Mouse (Mus musculus): Measurements from ENCODE around the gene Gm45233.

Gene Gm45233

DNA sequence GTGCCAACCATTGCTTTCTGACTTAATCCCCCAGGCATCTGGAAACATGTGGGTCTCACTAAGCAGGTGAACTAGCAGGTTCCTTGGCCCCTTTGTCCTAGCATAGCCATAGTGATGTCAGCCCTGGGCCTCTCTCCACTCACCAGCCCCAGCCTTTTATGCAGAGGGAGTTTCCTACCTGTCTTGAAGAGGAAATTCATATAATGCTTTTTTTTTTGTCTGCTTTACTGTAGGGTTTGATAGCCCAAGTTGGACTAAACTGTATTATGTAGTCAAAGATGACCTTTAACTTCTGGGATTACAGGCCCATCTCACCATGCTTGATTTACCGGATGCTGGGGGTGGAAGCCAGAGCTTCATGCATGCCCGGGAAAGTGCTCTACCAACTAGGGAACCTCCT, 5.9 kb downstream of the Gm45233 start:
- in situ Hi-C loops (cut with MboI), result no loop called here

DNA sequence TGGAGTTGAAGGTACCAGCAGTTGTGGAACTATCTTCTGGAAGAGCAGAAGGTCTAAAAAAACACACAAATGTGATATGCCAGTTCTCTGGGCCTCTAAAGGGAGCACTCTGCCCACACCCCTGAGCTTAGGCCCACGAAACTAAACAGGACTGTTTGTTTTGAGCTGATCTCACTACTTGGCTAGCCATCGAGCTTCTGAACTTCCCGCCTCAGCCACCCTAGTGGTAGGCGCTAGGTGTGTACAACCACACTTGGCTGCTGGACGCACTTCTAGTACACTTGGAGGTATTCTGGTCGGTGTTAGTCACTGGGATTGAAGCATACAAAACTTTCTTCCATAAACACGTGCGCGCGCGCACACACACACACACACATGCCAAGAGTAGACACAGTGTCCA, 7.8 kb downstream of the Gm45233 start:
- in situ Hi-C loops (cut with MboI), result no loop called here

- in situ Hi-C loops (cut with MboI), result no loop called here
Observed at GRCm38 (mm10) chr7:43452609-43453008, 8.7 kb downstream of the Gm45233 start.

- in situ Hi-C loops (cut with MboI), result no loop called here
Observed at GRCm38 (mm10) chr7:43453599-43454355, 9.8 kb downstream of the Gm45233 start.

DNA sequence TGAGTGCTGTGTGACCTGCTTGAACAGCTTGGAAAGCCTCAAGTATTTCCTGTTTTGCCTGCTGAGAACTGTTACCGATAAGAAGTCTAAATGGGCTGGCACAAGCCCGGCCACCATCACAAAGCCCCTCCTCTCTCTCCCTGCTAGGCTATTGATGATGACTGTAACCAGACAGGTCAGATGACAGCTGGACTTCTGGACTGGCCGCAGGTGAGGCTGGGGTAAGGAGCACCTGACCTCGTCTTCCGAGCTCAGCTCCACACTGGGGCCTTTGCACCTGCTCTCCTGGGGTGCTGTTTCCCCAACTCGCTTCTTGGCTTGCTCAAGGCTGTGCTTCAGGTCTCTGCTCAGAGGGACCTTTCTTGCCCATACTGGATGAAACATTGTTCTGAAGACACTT, 10.4 kb downstream of the Gm45233 start:
- in situ Hi-C loops (cut with MboI), result no loop called here

- in situ Hi-C loops (cut with MboI), result loop anchor here (10.0 kb wide), 1 partner anchor 118 kb away; no protein-coding TSS in a partner anchor
Observed at GRCm38 (mm10) chr7:43462851-43463250, 18.9 kb downstream of the Gm45233 start, which contains the start of gene Vsig10l. Vsig10l (plus strand) TSS chr7:43463151.

DNA sequence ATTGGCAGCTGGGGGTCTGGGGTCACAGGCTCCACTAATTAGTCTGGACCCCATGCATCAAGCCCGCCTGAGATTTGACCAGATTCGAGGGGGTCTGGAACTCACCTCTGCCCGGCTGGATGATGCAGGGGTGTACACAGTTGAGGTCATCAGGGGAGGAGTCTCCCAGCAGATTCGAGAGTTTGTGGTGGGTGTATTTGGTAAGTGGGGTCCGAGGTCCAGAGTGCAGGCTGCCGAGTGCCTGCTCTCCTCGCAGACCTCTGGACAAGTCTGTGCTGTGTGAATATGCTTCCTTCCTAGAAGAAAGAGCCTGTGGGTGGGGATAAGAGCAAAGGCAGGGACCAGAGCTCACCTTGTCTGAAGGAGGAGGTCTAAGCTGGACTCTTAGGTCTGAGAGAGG, 20.0 kb downstream of the Gm45233 start:
- in situ Hi-C loops (cut with MboI), result loop anchor here (10.0 kb wide), 1 partner anchor 119 kb away; no protein-coding TSS in a partner anchor

DNA sequence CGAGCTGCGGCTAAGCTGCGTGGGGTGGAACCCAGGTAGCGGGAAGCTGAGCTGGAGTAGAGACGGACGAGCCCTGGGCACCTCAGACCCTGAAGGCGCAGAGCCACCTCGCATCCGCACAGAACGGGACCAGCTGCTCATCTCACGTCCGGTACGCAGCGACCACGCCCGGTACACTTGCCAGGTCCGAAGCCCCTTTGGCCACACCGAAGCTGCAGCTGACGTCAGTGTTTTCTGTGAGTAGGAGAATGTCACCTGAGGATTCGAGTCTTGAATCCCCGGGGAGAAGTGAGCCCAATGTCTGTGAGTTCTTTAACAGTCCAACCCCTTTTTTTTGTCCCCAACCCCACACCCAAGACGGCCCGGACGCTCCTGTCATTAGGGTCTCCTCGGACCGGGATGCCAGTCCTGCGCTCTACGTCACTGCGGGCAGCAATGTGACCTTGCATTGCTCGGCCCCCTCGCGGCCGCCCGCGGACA, 21.0 kb downstream of the Gm45233 start:
- in situ Hi-C loops (cut with MboI), result loop anchor here (10.0 kb wide), 1 partner anchor 120 kb away; no protein-coding TSS in a partner anchor

DNA sequence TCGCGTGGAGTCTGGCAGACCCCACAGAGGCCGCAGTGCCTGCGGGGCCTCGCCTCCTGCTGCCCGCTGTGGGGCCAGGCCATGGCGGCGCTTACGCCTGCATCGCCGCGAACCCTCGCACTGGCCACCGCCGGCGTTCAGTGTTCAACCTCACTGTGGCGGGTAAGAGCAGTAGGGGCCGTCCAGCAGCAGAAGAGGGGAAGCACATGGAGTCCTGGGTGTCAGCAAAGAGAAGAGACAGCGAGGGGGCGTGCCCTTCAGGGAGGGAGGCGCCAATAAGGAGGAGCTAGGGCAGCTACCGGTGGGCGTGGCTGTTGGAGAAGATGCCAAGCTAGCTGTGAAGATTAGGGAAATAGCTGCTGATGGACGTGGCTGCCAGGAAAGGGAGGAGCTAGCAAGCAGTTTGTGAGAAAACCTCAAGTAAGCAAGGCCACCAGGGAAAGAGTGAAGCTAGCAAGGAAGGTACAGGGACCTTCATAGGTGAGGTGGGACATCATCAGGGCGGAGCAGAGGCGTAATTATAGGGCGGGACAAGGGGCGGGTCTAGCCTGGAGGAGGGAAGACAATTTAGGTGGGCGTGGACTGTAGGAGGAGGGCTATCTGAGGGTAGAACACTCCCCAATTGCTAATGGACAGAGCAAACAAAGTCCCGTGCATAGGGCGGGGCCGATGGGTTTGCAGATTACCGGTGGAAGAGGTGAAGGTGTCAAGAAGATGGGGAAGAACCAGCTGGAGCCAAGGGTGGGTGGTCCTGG, 21.6 kb downstream of the Gm45233 start:
- in situ Hi-C loops (cut with MboI), result loop anchor here (10.0 kb wide), 1 partner anchor 121 kb away; no protein-coding TSS in a partner anchor

DNA sequence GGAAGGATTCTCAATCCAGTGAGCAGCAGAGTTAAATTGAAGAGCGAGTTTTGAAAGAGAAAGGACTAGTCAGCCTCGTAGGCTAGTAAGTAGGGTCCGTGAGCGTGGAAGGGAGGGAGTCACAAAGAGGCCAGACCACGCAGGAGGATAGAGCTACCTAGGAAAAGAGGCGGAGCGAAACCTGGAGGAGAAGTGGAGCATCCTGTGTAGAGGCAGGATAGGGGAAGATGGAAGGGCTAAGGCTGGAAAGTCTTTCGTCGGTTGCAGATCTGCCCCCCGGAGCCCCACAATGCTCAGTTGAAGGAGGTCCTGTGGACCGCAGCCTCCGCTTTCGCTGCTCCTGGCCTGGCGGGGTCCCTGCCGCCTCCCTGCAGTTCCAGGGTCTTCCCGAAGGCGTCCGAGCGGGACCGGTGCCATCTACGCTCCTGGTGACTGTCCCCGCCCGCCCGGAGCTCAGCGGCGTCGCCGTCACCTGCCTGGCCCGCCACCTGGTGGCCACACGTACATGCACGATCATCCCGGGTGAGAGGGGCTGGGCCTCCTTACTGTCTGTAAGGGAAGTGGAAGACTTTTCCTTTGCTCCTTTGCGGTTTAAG, 22.3 kb downstream of the Gm45233 start:
- in situ Hi-C loops (cut with MboI), result loop anchor here (10.0 kb wide), 1 partner anchor 121 kb away; no protein-coding TSS in a partner anchor

- in situ Hi-C loops (cut with MboI), result no loop called here
Observed at GRCm38 (mm10) chr7:43470373-43470772, 26.4 kb downstream of the Gm45233 start.

DNA sequence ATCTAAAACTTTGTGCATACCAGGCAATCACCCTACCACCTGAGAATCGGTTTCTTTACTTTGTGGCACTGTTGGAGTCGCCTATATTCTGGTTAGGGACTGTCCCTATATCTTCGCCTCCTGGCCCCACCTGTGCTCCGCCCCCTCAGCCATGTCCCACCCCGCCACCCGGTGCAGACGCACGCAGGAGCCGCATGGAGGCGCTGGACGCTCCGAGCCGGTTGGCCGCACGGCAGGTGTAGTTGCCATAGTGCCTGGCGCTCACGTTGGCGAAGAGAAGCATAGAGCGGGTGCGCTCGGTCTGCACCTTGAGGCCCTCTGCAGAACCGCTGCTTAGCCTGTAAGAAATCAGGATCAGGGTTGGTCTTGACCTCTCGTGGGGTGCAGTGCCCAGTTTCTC, 31.8 kb downstream of the Gm45233 start:
- in situ Hi-C loops (cut with MboI), result no loop called here

DNA sequence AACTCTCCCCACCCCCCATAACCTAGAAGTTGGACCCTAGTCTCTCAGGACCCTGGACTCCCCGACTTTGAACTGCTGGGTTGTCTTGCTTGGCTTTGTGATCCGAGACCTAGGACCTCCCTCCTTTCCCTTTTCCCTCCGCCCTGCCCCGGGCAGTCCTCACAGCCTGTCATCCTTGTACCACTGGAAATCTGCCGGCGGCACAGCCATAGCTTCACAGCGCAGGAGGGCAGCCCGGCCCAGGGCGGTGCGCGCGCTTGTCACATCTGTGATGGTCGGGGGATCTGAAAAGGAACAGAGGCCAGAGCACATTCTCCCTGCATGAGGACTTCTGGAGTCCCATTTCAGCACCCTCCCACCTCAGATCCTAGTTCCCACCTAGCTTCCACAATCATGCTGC, 32.4 kb downstream of the Gm45233 start:
- in situ Hi-C loops (cut with MboI), result no loop called here

DNA sequence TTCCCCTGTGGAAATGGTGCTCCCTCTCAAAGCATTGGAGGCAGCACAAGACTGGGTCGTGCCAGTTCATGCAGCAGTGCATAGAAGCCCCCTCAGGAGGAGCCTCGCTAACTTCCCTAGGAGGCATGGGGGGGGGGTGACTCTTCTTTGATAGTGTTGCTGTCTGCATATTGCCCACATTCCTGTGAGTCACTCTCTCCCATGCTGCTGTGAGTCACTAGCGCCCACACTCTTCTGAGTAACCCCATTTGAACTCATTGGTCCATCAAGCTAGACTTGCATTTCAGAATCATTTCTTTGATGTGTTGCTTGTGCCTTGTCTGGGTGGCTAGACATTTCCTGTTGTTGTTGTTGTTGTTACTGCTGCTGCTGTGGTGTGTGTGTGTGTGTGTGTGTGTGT, 37.3 kb downstream of the Gm45233 start:
- in situ Hi-C loops (cut with MboI), result no loop called here

- in situ Hi-C loops (cut with MboI), result no loop called here
Observed at GRCm38 (mm10) chr7:43482090-43482716, 38.3 kb downstream of the Gm45233 start.

DNA sequence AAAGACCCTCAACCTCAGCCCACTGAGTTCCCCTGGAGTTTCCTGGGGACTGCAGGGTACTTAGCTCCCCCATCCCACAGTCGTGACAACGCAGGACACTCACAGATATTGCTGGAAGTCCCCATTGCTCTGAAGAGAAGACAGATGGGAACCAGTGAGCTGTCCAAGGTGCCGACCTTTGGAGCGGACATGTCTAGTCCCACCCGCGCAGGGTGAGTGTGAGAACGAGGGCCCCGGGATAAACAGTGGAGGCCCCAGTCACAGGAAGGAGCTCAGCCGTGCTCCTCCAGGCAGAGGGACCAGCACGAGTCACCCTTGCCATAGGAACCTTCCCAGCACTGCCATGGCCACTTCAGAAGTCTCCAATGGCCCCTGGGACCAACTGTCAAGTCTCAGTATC, 39.3 kb downstream of the Gm45233 start:
- in situ Hi-C loops (cut with MboI), result no loop called here

- in situ Hi-C loops (cut with MboI), result no loop called here
Observed at GRCm38 (mm10) chr7:43488646-43489045, 44.7 kb downstream of the Gm45233 start.

- in situ Hi-C loops (cut with MboI), result no loop called here
Observed at GRCm38 (mm10) chr7:43489631-43490125, 45.8 kb downstream of the Gm45233 start, which contains the start of gene Iglon5. Iglon5 (minus strand) TSS chr7:43490075.

DNA sequence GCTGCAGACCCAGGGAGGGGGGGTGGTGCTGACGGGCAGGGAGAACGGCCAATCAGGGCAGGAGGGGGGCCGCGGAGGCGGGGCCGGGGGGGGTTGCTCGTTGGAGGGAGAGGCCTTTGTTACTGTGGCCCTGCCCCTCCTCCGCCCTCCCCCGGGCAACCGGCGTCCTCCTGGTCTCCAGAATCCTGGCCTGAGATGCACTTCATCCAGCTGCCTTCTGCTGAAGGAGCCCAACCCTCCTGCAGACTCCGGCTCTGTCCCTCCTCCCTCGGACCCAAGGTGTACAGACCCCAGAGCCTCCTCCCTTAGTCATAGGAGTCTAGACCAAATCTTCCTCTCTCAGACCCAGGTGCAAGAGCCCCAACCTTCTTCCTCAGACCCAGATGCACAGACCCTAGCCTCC, 46.3 kb downstream of the Gm45233 start:
- in situ Hi-C loops (cut with MboI), result no loop called here

GRCm38 (mm10) chr7:43490861-43491260, 46.9 kb downstream of the Gm45233 start:
- in situ Hi-C loops (cut with MboI), result no loop called here

DNA sequence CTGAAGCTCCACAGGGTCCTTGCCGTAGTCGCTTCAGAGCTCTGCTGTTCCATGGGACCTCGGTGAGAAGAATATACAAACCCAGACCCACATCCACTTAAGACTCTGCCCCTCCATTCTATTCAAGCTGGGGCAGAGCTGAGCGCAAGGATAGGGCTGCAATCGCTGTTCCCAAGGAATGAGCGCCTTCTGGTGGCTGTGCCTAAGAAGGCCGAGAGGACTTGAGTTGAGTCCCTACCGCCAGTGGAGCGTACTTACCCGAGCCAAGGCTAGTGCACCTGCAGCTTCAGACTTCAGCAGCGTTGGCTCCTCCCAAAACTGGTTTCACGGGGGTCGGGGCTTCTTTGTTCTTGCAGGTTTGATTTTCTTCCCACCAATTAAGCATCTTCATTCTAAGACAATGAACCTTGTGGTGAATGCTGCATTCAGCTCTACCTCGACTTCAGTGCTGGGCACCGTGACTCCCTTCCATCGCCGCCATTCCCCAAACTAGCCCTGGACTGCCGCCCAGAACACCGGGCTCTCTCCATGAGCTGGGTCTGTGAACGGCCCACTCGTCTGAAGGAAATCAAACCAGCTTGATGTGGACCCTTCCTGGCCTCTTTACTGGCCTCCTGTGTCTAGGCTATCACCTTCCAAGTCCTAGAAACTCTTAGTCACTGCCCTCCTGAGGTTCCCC, 51.6 kb downstream of the Gm45233 start:
- in situ Hi-C loops (cut with MboI), result no loop called here
